Mouse (Mus musculus): ENCODE measurements around the gene Zfp503.

Gene Zfp503

DNA sequence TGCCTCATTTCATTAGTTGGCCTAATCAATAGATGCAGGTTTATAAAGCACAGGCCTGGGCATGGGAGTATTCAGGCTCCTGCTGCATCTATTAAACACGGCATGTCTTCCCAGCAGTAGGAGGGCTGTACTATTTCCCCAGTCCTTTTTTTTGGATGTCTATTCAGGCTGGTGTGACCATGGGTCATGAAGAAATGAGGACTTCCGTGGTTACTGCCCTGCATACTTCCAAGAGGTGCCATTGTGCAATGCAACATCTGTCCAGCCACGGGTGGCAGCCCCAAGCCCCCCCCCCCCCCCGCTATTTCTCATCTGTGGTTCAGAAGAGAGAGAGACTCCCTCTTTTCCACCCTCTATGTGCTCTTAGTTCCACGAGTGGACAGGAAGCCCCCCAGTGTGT lies 23.1 kb downstream of the Zfp503 start:
- DNase-seq = no peak

DNA sequence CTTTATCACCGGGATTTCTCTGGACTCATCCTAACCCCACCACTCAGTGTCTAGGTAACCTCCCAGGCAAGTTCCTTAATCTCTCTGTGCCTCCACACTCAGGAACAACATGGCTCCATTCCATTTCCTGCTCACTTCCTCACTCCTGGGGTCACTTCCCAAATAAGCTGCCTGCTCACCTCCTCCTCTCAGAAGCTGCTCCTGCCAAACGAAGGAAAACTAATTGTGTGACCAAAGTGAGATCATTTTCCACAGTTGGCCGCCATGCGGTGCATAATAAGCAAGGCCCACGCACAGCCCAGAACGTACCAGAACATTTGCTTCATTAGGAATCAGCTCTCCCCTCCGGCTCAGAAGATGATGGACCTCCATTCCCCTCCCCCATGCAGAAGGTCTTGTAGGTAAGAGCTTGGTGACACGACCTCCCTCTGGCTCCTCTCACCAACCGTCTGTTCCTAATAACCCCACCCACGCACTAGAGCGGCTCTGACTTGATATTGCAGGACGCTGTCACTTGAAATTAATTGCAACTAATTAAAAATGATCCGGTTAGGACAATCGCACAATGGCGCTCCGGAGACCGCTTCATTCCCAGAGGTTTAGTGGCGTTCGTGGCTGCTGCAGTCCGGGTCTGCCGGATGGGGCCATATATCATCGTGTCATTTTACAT lies 26.9 kb downstream of the Zfp503 start:
- DNase-seq = peak; percentile 15

DNA sequence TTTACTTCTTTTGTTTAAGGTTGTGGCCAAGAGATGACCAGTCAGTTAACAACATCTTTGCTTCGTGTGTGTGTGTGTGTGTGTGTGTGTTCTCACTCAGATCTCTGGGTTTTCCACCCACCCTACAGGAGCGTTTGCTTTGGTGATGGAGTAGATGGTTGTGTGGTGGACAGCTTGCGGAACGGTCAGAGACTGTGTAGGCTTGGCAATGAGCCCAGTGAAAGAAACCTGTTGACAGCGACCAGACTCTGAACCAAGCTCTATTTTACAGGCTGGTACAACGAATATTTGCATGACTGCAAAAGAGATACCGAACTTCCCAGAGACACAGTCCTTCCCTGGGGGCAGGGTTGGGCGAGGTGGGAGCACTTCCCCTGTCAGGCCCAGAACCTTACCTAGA lies 30.2 kb downstream of the Zfp503 start:
- no peak for DNase-seq

DNA sequence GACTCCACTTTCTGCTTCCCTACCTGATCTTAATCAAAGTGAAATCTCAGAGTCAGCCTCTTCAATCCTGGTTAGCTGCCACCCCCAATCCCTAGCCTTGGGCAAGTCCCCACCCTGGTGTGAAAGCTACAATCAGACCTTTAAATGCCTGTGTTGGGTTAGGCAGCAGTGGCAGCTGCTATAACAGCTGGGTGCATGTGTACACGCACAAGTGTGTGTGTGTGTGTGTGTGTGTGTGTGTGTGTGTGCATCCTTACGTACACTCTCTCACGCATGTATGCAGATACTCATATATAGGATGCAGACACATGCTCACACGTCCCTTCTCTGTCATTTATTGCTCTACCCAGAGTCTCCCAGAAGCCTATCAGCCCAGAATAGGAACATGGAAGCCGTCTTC lies 30.8 kb downstream of the Zfp503 start:
- no peak for DNase-seq

DNA sequence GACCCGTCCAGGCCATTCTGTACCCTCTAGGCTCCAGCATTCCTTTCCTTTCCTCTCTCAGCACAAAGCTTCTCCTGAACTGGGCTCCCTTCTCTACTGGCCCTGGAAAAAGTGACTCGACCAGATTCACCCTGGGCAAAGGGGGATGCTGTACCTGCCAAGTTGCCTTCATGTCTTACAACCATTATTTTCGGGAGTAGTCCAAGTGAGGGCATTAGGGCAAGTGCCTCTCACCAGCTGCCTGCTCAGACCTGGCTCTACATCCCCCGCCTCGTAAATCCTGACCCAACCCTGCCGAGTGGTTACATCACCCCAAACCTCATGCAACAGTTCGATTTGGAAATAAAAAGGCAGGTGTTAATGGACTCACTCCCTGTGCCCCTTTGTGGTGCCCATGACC lies 36.9 kb downstream of the Zfp503 start:
- no peak for DNase-seq

DNA sequence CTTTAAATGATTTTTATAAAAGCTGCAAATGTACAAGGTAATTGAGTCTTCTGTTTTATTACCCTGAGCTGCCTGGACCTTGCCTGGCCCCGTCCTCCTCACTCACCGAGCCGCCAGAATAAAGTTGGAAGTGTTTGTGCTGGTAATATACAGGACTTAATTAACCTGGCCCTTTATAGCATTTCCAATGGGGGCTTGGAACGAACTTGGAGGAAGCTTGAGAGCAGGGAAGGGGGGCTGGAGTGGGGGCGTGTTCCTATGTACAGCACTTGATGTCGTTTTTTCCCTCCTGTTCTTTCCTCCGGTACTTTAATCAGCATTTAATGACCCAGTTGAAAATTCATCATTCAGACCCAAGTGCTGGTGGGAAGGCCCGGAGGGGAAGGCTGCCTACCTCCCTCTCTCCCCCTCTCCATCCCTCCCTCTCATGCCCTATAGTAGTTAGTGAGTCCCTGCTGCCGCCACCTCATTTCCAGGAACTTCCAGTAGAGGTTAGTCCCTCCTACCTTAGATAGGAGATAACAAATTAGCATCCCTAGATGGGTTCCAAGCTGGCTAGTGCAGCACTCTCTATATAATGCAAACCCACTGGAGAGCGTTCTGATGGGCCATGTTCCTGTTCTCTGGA lies 37.4 kb downstream of the Zfp503 start:
- no peak for DNase-seq

DNA sequence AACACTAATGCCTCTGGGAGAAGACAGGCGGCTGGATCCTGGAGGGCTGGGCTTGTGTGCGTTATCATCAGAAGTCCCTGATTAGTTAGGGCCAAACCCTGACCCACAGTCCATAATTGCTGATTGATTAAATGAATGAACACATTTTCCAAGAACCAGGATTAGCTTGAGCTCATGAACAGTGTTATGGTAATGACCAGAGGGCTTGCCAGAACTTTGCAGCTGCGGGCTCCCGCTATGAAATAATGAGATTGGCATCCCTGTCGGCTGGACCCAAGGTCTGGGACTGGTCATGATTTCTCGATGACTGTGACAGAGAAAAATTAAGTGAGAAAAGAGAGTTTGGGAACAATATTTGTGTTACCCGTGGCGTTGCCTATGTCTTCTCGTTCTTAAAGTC lies 44.5 kb downstream of the Zfp503 start:
- no peak for DNase-seq

DNA sequence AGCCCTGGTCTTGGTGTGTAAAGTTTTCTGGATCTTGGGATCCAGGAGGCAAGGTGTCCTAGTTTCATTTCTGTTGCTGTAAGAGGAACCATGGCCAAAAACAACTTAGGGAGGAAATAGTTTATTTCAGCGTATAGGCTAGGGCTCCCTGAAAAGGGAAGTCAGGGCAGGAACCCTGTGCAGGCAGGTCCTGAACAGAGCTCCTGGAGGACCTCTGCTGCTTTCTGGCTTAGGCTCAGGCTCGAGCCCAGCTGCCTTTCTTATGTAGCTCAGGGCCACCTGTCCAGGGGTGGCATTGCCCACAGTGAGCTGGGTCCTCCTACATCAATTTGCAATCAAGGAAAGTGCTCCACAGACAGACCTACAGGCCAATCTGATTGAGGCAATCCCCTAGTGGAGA lies 47.8 kb downstream of the Zfp503 start:
- DNase-seq = no peak

DNA sequence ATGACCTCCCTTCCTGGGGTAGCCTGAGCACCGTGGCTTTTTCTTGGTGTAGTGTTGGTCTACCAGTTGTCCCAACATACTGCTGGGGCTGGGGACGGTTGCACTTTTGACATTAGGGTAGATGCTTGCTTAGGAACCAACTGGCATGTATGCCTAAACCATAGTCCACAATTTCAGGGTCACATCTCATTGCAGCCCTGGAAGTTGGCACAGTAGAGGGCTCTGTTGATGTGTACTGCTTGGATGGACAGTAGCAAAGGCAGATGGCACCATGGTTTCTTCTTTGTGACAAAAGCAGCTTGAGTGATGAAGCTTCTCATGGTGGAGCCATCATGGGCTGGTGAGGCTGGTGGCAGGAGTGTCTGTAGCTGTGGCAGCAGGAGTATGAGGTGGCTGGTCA lies 52.3 kb downstream of the Zfp503 start:
- DNase-seq = no peak

DNA sequence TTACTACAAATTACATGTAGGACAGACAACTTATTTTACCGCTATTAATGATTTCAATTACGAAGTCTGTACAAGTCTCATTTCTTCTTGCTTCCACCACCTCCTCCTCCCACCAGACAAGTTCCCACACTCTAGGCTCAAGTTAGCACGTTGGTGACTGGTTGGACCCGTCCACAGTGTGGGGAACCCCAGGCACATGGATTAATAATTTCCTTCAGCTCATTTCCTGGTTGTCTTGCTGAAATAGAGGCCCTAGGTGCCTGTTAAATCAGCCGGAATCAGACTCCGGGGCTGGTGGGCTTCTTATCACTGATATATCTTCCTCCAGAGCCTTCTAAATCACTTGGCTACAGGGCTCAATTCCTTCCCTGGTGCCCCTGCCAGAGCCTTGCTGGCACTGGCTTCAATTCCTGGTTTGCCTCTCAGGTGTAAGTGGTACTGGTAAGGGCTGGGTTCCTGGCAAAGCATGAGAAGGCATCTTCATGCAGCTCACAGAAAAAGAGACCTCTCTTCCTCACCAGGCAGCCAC lies 53.2 kb downstream of the Zfp503 start:
- no peak for DNase-seq

Measured in kidney, adult 18-20 months (tissue).